Mouse (Mus musculus) layer of hippocampus, adult 18-20 months (tissue): ENCODE results near the gene St3gal5. TPM values are rescaled to one million over a fixed set of nuclear protein-coding genes. Genes with fewer than 3 reads are reported as not detected.
A peak's percentile ranks its signal among the peaks of the same experiment; 100 is the strongest.
"Not testable (repeated sequence)": the region's sequence is repeated elsewhere in the genome, so short reads cannot be mapped to it uniquely, and the experiment has no call there.

Source experiments
- DNase-seq, 2 experiments: peaks; one replicate each; pipeline ENCODE4 v3.0.0; 2022; ENCODE audit warnings: low spot score in 2 of 2
- total RNA-seq, 2 experiments: library from RNA; stranded (reverse); gene quantifications; 2 replicates each; pipeline ENCODE4 v1.2.3; 2021

The St3gal5 gene
- total RNA-seq, 2 experiments from 2014 or later: 105 to 108 TPM

DNA sequence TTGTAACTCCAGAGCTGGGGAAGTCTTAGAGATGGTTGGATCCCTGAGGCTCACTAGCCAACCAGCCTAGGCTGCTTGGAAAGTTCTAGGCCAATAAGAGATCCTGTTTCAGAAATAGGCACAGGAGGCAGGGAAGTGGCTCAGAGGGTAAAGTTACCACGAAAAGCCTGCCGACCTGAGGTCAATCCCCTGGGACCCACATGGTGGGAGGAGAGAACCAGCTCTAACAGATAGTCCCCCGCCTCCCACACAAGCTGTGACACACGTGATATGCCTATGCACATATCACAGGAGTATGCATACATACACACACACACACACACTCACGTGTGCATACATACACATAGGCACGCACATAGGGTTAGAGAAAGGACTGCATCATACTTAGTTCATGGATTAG, 32.7 kb downstream of the St3gal5 start:
- DNase-seq: no peak

DNA sequence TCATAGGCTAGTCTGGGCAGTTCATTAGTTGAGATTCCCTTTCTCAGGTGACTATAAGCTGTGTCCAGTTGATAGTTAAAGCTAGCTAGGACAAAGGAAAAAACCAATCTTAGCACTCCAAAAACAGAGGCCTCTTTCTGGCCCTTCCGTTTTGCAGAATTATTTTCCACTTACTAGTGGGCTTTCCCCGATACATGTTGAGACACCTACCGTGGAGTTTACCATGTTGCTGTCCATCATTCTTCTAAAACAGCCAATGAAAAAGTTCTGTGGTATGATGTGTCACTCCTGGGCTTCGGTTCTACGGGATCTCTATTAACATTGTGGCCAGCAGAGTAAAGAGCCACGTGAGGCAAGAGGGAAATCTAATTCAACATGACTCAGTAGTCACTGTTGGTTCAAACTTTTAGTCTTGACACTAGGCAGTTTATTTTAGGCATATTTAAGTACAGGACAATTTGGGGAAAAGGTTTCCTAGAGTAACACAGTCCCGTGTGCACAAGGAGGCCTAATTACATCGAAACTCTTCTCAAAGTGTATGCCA, 35.4 kb downstream of the St3gal5 start:
- DNase-seq: no peak

DNA sequence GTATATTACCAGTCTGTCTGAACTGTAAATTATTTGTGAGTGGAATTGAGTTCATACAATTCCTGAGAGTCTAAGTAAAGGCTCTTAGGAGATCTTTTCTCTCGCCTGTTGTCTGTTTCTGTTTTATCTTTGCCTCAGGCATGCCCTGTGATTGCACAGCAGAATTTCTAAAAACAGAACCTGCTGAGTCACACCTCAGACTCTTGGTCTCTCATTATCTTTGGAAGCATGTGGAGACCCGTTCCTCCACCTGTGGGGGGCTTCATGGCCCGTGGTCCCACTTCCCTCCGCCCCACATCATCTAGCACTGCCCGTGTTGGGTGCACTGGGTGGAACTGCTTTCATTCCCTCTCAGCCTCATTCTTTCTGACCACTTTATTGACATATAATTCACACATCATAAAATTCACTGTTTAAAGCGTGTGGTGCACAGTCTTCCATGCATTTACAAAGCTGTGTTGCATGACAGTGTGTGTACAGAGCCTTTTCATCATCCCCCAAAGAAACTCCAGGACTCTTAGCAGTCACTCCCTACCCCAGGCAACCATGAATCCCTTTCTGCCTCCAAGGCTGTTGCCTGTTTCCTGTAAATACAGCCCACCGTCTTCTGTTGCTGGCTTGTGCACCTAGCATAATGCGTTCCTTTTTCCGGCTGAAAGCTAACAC, 37.6 kb downstream of the St3gal5 start:
- no peak for DNase-seq

DNA sequence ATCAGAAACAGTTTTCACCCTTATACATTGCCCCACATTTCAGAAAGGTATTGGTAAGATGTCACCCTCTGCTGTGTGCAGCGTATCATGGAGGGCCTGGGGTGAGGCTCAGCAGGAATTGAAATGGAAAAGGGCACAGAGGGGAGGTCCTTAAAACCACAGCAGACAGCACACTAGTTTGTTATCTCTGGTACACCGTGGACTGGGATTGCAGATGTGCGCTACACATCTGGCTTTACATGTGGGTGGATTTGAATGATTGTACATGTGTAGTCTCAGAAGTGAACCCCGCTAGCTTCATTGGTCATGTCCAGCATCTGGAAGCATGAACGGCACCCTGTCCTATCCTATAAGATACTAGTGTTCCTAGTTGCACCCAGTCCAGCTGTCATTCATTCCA, 38.6 kb downstream of the St3gal5 start:
- DNase-seq: no peak

DNA sequence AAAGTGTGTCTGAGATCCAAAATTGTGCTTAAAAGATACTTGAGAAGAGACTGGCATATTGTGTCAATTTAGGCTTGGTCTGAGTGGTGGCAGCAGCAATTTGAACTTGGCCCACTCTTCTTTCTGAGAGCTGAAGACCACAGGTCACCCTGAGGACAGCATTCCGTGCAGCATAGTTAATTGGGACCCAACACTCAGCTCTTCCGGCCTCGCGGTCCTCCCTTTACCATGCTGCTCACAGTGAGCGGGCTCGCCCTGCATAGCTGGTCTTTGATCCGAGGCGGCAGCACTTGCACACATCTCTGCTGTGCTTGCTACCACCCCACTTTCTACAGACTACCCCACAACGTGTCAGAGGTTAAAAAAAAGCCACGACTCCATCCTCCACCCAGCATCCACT, 39.2 kb downstream of the St3gal5 start:
- DNase-seq: no peak

DNA sequence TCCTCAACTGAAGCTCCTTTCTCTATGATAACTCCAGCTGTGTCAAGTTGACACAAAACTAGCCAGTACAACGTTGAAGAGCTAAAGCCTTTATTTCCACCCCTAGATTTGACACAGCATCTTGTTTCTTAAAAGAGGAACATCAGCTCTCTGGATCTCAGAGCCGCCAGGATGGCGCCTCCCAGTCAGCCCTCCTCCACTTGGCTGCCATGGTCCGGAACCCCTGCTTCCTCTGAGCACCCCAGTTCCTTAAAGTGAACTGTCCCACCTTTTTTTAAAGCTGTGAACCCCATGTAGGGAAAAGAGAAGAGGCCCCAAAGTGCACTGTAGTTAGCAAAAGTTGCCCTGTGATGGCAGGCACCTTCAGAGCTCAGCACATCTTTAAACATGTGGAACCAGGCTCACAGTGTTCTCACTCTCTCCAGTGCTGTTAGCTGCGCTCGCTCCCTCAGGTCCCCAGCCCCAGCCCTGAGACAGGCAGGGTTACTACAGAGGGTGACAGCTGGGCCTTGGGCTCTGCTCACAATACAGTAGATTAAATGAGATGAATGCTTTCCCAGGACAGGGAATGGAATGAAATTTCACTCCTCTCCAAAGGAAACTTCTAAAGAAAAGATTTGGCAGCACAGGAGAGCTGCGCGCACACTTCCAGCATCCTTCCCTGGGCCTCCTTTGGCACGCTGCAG, 42.3 kb downstream of the St3gal5 start:
- DNase-seq: no peak

DNA sequence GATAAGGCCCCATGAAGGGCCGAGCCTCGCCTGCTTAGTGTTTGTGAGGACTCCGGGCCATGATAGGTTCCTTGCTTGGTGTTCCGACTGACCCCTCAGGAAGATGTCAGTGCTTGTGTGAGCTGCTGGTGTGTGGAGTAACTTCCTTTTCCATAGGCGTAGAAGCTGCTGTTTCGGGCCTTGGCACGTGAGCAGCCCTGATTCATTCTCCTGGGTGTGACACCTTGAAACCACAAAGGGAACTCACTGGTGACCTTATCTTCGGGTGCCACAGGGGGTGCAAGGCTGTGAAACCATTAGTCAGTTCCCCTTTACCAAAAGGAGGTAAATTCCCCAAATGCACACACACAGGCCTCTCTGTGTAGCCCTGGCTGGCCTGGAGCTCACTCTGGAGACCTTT, 43.0 kb downstream of the St3gal5 start:
- DNase-seq: no peak

DNA sequence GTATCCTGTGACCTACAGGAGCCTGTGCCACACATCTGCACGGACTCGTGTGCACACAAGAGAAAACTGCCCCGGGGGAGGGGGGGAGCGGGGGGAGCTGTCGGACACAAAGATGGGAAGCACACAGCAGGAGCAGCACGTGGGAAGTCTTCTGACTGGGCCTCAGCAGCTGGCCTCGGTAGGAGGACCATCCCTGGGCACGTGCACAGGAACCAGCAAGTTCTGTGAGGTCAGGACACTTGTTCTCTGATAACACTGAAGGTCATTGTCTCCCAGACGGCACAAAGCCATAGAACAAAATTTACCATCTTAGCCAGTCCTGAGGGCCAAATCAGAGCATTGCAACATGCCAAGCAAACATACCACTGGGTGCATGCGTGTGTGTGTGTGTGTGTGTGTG, 43.8 kb downstream of the St3gal5 start:
- DNase-seq: no peak

DNA sequence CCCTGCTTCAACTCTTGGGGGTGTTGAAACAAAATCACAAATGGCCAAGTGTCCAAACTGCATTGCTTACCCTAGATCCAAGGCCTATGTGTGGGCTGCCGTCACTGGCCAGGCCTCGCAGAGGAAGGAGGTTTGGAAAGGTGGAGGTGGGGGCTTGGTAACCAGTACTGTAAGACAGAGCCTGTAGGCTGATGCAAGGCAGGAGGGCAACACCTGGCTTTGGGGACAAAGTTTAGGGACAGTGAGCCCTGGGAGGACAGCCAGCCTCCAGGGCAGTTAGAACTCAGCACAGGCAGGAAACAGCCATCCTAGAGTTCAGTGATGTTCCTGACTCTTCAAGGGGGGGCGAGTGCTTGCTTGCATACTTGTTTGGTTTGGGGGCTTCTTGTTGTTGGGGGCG, 45.2 kb downstream of the St3gal5 start:
- DNase-seq: no peak

DNA sequence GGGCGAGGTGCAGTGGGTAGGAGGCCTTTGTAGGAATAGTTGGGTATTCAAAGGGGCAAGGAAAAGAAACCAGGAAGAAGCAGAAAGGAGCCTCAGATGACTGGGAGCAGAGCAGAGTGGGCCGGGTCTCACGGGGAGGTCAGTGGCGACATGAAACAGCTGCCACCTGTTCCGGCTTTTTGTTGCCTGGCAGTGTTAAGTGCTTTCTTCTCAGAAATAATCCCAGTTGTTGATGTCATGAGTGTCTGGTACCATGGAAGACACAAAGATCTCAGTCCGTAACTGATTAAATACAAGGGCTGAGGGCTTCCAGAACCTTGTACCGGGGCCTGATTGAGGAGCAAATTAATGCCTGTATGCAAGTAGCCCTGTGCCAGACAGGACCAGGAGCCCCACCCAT, 47.0 kb downstream of the St3gal5 start:
- no peak for DNase-seq

DNA sequence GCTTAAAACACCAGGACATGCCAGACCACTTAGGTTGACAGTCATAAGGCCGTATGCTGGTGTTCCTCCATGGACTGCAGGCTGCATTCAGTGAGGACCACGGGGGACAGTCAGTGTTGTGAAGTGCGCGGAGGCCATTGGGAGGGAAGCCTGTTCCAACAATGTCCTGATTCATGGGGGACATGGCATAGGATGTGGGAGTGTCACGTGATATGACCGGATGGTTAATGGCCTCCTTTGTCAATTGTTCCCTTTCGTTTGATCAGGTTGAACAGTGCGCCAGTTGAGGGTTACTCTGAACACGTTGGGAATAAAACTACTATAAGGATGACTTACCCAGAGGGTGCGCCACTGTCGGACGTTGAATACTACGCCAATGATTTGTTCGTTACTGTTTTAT, 49.4 kb downstream of the St3gal5 start:
- DNase-seq: peak in 1 of 2 experiments; percentile 39

DNA sequence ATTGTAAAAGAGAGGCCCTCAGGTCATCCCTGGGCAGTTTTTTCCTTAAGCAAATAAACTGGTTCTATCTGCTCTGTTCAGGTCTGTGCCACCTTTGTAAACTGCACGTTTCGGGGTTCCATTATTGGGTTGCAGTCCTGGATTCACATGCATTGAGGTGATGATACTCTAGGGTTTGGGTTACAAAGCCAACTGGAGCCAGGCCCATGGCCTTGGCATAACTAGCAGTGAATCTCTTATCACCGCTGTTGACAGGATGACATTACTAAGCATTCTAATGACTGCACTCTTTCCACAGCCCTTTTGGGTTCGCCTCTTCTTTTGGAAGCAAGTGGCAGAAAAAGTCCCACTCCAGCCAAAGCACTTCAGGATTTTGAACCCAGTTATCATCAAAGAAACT, 51.3 kb downstream of the St3gal5 start:
- no peak for DNase-seq

DNA sequence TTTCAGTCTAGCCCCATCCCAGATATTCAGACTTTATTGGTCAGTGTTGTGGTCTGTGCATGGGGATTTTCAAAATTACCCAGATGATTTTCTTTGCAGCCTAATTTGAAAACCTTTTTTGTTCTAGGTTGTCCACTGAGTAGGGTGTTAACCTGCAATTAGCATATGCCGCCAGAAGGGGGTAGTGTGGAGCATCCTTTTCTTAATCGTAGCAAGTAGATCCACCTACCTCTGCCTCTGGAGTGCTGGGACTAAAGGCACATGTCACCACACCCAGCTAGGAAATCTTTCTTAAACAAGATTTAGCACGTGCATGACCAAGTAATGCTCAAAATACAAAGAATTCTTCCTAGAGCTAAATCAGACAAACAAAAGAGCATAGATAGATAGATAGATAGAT, 52.4 kb downstream of the St3gal5 start:
- no peak for DNase-seq

DNA sequence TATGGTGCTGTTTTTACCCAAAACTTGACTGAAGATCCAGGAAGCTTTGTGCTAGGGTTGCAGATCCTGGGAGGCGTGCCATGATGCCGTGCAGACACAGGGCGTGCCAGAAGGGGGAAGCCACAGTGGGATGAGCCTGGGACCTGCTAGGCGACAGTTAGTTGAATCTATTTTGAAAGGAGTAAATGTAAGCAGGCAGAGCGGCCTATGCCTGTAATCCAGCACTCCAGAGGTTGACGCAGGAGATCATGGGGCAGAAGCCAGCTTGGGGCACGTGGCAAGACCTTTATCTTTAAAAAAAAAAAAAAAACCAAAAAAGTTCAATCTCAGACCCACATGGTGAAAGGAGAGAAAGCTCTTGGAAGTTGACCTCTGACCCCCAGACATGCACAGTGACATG, 55.3 kb downstream of the St3gal5 start:
- no peak for DNase-seq

DNA sequence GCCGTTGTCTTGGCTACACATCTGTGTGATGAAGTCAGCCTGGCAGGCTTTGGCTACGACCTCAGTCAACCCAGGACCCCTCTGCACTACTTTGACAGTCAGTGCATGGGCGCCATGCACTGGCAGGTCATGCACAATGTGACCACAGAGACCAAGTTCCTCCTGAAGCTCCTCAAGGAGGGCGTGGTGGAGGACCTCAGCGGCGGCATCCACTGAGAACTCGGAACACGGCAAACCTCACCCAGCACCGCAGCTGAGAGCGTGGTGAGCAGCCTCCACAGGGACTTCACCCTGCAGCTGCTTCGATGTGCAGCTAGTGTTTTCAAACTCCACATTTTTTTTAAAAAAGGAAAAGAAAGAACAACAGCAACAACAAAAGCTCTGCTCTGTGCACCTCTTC, 56.1 kb downstream of the St3gal5 start:
- no peak for DNase-seq

DNA sequence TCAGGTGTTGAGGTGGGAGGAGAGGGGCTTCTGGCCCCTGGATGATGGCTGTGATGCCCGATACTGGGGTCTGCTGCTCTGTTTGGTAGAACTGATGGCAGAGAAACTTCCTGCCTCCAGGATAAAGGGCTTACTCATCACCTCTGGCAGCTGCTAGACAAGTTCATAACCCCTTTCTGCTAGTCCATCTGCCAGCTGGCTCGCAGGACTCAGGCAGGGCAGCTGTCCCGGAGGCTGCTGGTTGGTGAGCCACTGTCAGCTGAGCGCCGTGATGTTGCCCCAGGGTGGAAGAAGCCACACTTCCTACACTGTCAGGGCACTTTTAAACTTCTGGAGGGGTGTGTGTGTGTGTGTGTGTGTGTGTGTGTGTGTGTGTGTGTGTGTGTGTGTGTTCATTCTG, 56.6 kb downstream of the St3gal5 start:
- DNase-seq: not testable (repeated sequence)

DNA sequence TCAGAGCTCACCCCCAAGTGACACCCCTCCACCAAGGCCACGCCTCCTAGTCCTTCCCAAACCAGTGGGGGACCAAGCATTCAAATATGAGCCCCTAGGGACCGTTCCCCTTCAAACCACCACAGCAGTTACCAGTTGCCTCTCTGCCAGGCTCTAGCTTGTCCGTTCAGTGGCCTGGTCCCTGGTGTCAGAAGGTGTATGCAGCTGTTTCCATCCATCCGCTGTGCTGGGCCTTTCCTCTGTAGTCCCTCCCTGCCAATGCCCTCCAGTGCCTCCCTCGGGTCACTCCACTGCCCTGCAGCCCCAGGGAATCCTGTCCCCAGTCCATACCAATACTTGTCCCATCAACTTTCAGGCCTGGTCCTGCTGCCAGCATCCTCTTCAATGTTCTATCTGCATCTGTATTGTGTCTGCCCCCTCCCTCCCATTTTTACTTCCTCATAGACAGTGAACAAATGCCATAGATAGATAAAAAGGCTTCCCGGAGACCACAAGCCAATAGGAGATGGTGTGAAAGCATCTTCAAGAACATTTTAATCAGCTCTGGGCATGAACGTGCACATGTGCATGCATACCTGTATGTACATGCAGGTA, 57.6 kb downstream of the St3gal5 start:
- no peak for DNase-seq

DNA sequence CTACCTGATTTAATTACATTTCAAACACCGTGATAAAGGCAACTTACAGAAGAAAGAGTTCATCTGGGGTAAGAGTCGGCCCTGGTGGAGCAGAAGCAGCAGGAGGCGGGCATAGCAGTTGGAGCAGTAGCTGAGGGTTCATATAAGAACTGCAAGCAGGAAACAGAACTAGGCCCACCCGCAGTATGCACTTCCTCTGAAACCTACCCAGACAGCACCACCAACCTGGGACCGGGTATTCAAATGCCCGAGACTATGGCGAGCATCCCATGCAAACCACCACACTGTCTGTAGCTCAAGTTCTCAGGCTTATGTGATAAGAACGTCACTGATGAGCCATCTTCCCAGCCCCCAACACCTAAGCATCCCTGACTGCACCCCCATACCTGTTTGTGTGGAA, 58.3 kb downstream of the St3gal5 start:
- no peak for DNase-seq

DNA sequence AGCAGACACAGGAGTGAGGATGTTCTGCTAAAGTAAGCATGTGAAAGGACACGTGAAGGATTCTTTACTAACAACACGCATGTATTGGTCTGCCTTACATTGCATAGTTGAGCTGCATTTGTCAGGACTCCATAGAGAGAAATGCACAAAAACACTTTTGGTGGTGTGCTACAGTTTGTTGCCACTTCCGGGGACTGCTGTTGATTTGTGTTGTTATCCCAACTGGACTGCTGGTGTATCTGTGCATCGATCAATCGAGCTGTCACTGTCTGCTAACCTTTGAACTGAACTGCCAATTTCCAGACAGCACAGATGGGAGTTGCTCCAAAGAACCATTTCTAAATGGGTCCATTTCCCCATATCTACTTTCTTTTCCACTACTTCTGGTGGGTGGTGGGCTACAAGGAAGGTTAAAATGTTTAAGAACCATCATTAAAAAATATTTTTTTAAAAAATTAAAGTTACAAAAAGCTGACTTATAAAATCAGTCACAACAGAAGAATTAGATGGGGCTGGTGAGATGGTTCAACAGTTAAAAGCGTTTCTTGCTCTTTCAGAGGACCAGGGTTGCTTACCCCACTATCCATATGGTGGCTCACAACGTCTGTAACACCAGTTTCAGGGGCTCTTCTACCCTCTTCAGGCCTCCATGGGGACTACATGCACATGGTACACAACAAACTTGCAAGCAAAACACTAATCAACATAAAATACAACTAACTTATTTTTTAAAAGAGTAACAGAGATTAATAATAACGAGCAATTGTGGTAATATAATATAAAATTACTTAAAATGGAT, 61.8 kb downstream of the St3gal5 start:
- no peak for DNase-seq

DNA sequence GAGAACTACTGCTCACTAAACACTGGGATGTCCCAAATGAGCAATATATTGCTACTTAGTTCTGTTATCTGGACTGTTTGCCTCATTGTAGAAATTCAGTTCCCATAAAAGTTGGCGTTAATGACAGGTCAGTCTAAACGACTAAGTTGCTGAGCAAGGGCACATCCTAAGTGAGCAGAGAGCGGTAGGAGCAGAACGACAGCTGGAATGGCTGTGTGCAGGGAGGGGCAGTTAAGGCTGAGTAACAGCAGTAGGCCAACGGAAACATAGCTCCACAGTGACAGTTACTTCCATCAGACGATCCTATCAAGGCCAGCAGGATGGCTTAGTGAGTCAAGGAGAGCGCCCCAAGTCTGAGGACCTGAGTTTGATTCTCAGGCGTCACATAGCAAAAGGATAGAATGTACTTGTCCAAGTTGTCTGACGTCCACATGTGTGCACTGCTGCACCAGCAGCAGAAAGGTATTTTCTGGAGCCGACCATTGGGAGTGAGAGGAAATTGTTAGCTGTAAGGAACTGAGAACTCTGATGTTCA, 62.5 kb downstream of the St3gal5 start:
- no peak for DNase-seq

DNA sequence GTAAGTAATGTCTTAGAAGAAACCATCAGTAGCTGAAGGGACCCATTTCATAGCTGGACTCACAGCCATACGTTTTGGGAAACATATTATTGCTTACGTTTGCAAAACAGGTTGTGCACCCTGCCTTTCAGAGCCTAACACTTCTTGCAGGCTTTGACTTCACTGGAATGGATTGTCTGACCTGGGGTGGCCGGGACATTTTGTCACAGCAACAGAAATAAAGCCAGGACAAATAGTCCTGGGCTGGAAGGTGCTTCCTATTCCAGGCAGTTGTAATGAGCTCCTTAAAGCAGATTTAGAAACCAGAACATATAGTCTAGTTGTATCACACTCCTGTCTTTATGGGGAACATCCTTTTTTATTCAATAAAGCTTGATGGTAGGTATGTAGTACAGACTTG, 63.6 kb downstream of the St3gal5 start:
- DNase-seq: no peak
